Mouse (Mus musculus) liver, postnatal 0 days (tissue): ENCODE results near the gene Sh3tc1. TPM values are rescaled to one million over a fixed set of nuclear protein-coding genes. Genes with fewer than 3 reads are reported as not detected.

Experiments used
- ATAC-seq: fragments of 200-750 bp; cut with Nextera tagmentation; 2 replicates; pipeline ENCODE4 v1.8.0; 2017; ENCODE audit warnings: mild to moderate bottlenecking, moderate library complexity
- DNase-seq: peaks from one replicate; pipeline ENCODE4 v3.0.0-alpha.2; 2016
- H3K27ac ChIP-seq: fragments of 300-500 bp; sonication (generic); 2 replicates; pipeline ENCODE4 v1.5.1; 2014; ENCODE audit warnings: antibody characterized with exemption, moderate library complexity, mild to moderate bottlenecking, low read depth
- H3K27me3 ChIP-seq: fragments of 300-500 bp; sonication (generic); 2 replicates; pipeline ENCODE4 v1.6.1; 2014; ENCODE audit warnings: low read length, control low read depth, mixed read lengths; ENCODE audit not compliant: insufficient read depth
- H3K36me3 ChIP-seq: fragments of 300-500 bp; sonication (generic); replicated peaks from 2 replicates; pipeline ENCODE4 v1.6.1; 2014; ENCODE audit warnings: mild to moderate bottlenecking, control low read depth, low read length, moderate library complexity, mixed read lengths; ENCODE audit not compliant: insufficient read depth
- H3K4me1 ChIP-seq: fragments of 300-500 bp; sonication (generic); 2 replicates; pipeline ENCODE4 v1.6.1; 2014; ENCODE audit warnings: antibody characterized with exemption, mild to moderate bottlenecking, control low read depth; ENCODE audit not compliant: insufficient read depth
- H3K4me2 ChIP-seq: fragments of 300-500 bp; sonication (generic); 2 replicates; pipeline ENCODE4 v1.6.1; 2014; ENCODE audit warnings: low read depth, mild to moderate bottlenecking, low read length, moderate library complexity, mixed read lengths
- H3K4me3 ChIP-seq: fragments of 300-500 bp; sonication (generic); 2 replicates; pipeline ENCODE4 v1.5.1; 2014; ENCODE audit warnings: low read depth, low read length
- H3K9ac ChIP-seq: fragments of 300-500 bp; sonication (generic); replicated peaks from 2 replicates; pipeline ENCODE4 v1.6.1; 2014; ENCODE audit warnings: mild to moderate bottlenecking, moderate library complexity
- H3K9me3 ChIP-seq: fragments of 300-500 bp; sonication (generic); 2 replicates; pipeline ENCODE4 v1.6.1; 2016; ENCODE audit warnings: mild to moderate bottlenecking, control low read depth, low read length, mixed read lengths
- CTCF ChIP-seq: sonication (generic); IDR thresholded peaks from 2 replicates; pipeline ENCODE4 v1.5.1; 2016; ENCODE audit warnings: antibody characterized with exemption, low read depth
- EP300 ChIP-seq: IDR thresholded peaks from 2 replicates; pipeline ENCODE4 v1.6.1; 2016; ENCODE audit warnings: antibody characterized with exemption, low read depth, mild to moderate bottlenecking
- WGBS: fragments of 180-500 bp; shearing (Covaris S2); extraction: QIAGEN DNeasy Blood & Tissue Kit; methylation state at CpG from one replicate; pipeline ENCODE4 v1.1.7; 2014; ENCODE audit not compliant: insufficient replicate concordance; 5-methylcytosine and 5-hydroxymethylcytosine counted together
- polyA plus RNA-seq: library from polyadenylated mRNA; unstranded; fragments of >200 nt; fragmentation: Nextera tagmentation; extraction: Ambion mirVana; gene quantifications from 2 replicates; pipeline ENCODE4 v1.2.1, GENCODE M21; 2015

Gene Sh3tc1
- polyA plus RNA-seq, 1 experiment from 2014 or later: 3.5 TPM

DNA sequence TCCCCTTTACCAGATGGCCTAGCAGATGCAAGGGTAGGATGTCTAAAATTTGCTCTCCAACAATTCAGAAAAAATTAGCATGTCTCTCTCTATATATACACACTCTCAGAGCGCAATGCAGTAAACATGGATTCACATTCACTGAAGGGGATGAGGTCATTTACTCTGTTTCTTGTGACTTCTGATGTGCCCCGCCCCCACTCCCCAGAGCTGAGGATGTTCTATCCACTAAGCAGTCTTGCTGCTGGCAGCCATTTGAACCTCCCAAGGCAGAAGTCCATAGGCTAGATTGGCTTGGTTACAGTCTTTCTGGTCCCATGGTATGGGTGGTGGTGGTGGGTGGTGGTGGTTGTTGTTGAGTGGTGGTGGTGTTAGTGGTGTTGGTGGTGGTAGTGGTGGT, 17.9 kb downstream of the Sh3tc1 start:
- Histone ChIP-seq H3K27ac (no peak overlapping the region), H3K4me3 (no peak overlapping the region), H3K27me3 (no peaks in the 10 kb centered on the region), H3K9ac (no peak overlapping the region), H3K9me3 (no peaks in the 10 kb centered on the region), H3K36me3 (peaks cover 7% of the 10 kb centered on the region; the same call in 1 of the 2 replicates), H3K4me1 (peaks cover 4% of the 10 kb centered on the region), H3K4me2 (no peak overlapping the region)
- no peak for ATAC-seq
- TF ChIP-seq EP300 (no peak), CTCF (no peak)
- DNase-seq: no peak
- 83% methylated on average over 2 of the region's 2 CpGs for WGBS

GRCm38 (mm10) chr5:35719880-35720279, 19.9 kb downstream of the Sh3tc1 start:
- H3K4me3 ChIP-seq: no peak overlapping the region
- peak; percentile 46 for DNase-seq
- WGBS: 77% methylated on average over 1 of the region's 1 CpGs
- no peaks in the 10 kb centered on the region for H3K9me3 ChIP-seq
- no peaks in the 10 kb centered on the region for H3K4me1 ChIP-seq
- no peak for ATAC-seq
- H3K36me3 ChIP-seq: peaks cover 7% of the 10 kb centered on the region; the same call in 1 of the 2 replicates
- H3K4me2 ChIP-seq: no peak overlapping the region
- H3K9ac ChIP-seq: no peak overlapping the region
- no peak for TF ChIP-seq EP300
- no peaks in the 10 kb centered on the region for H3K27me3 ChIP-seq
- no peak overlapping the region for H3K27ac ChIP-seq

- Histone ChIP-seq H3K4me2 (no peak overlapping the region), H3K27ac (no peak overlapping the region), H3K4me1 (no peaks in the 10 kb centered on the region), H3K9ac (no peak overlapping the region), H3K36me3 (peaks cover 7% of the 10 kb centered on the region; the same call in 1 of the 2 replicates), H3K27me3 (no peaks in the 10 kb centered on the region), H3K4me3 (no peak overlapping the region), H3K9me3 (no peaks in the 10 kb centered on the region)
- DNase-seq (no peak), ATAC-seq (no peak)
- no peak for TF ChIP-seq EP300
- TF ChIP-seq CTCF: no peak
Measured at GRCm38 (mm10) chr5:35719343-35719742, 20.4 kb downstream of the Sh3tc1 start.

DNA sequence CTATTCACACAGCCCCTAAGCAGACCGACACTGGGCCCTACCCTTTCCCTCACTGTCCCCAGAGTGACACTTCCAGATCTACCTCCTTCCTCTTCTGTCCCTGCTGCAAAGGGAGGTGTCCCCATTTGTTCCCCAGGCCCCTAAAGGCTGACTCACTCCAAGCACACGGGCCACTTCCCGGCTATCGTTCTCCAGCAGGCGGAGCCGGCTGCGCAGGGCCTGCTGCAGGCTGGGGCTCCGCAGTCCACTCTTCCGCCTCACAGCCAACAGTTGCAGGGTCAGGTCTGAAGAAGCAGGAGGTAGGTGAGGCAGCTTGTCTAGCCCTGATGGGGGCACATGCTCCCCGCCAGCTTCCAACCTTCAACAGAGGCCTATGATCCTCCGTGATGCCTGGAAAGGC, 21.0 kb downstream of the Sh3tc1 start:
- H3K4me1 ChIP-seq: no peaks in the 10 kb centered on the region
- 69% methylated on average over 11 of the region's 11 CpGs for WGBS
- peaks cover 7% of the 10 kb centered on the region; the same call in 1 of the 2 replicates for H3K36me3 ChIP-seq
- no peak overlapping the region for H3K4me3 ChIP-seq
- ATAC-seq: no peak
- H3K9ac ChIP-seq: no peak overlapping the region
- H3K27me3 ChIP-seq: no peaks in the 10 kb centered on the region
- DNase-seq: no peak
- TF ChIP-seq CTCF (0 out of 2 replicates have a peak, but pooled peaks have one; percentile 4), EP300 (no peak)
- no peak overlapping the region for H3K4me2 ChIP-seq
- no peaks in the 10 kb centered on the region for H3K9me3 ChIP-seq
- H3K27ac ChIP-seq: no peak overlapping the region

DNA sequence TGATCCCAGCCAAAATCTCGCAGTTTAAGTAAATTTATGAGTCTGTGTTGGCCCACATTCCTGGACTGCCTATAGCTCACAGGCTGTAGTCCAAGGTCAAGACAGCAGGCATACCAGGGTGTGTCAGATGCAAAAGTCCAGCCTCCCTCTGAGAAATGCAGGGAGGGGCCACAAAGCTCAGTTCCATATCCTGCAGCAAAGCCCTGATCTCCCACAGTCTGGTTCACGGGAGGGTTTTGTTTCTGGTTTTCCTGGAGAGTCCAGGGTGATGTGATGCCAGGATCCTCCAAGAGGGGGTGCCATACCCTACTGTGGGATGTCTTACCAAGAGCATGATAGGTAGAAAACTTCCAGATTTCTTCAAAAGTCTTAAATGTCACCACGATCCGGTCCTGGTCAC, 21.8 kb downstream of the Sh3tc1 start:
- 0 out of 2 replicates have a peak, but pooled peaks have one; percentile 20 for ATAC-seq
- H3K4me2 ChIP-seq: no peak overlapping the region
- H3K4me3 ChIP-seq: no peak overlapping the region
- no peak overlapping the region for H3K27ac ChIP-seq
- TF ChIP-seq EP300: no peak
- peak; percentile 61 for TF ChIP-seq CTCF
- no peaks in the 10 kb centered on the region for H3K4me1 ChIP-seq
- H3K27me3 ChIP-seq: no peaks in the 10 kb centered on the region
- no peaks in the 10 kb centered on the region for H3K9me3 ChIP-seq
- 58% methylated on average over 4 of the region's 4 CpGs for WGBS
- H3K36me3 ChIP-seq: peaks cover 5% of the 10 kb centered on the region; the same call in 1 of the 2 replicates
- peak; percentile 55 for DNase-seq
- no peak overlapping the region for H3K9ac ChIP-seq

DNA sequence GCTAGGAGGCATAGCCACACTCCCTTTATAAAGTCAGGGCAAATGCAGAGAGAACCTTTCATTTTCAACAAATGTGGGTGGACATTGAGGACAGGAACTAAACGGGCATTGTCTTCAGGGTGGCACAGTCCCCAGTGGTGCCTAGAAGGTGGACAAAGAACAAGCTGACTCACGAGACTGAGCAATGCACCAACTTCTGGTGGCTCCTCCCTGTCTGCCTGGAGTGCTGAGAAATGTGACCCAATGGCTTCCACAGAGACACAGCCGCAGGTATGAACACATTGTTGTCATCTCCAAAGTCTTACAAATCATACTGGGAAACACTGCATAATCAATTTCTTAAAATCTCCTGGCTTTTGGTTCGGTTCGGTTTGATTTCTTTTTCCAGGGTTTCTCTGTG, 22.3 kb downstream of the Sh3tc1 start:
- H3K36me3 ChIP-seq: peaks cover 5% of the 10 kb centered on the region; the same call in 1 of the 2 replicates
- H3K9ac ChIP-seq: no peak overlapping the region
- no peak overlapping the region for H3K4me3 ChIP-seq
- ATAC-seq (no peak), DNase-seq (no peak)
- H3K4me1 ChIP-seq: no peaks in the 10 kb centered on the region
- no peak overlapping the region for H3K4me2 ChIP-seq
- H3K9me3 ChIP-seq: no peaks in the 10 kb centered on the region
- TF ChIP-seq EP300 (no peak), CTCF (no peak)
- no peaks in the 10 kb centered on the region for H3K27me3 ChIP-seq
- no peak overlapping the region for H3K27ac ChIP-seq
- WGBS: 71% methylated on average over 5 of the region's 5 CpGs
